Mouse (Mus musculus) hindbrain, embryonic 13.5 days (tissue): ENCODE data around the gene Mog. TPM values are rescaled to one million over a fixed set of nuclear protein-coding genes. Genes with fewer than 3 reads are reported as not detected.

Source experiments
- ATAC-seq: fragments of 200-750 bp; cut with Nextera tagmentation; 2 replicates; pipeline ENCODE4 v1.8.0; 2017; ENCODE audit warnings: moderate TSS enrichment; ENCODE audit not compliant: low FRiP score
- H3K27ac ChIP-seq: fragments of 300-500 bp; sonication (generic); 2 replicates; pipeline ENCODE4 v1.5.1; 2015; ENCODE audit warnings: inconsistent platforms, mild to moderate bottlenecking, moderate library complexity
- H3K27me3 ChIP-seq: fragments of 300-500 bp; sonication (generic); 2 replicates; pipeline ENCODE4 v1.6.1; 2015; ENCODE audit warnings: mild to moderate bottlenecking, inconsistent platforms
- H3K36me3 ChIP-seq: fragments of 300-500 bp; sonication (generic); 2 replicates; pipeline ENCODE4 v1.6.1; 2015; ENCODE audit warnings: mild to moderate bottlenecking, inconsistent platforms
- H3K4me1 ChIP-seq: fragments of 300-500 bp; sonication (generic); replicated peaks from 2 replicates; pipeline ENCODE4 v1.6.1; 2015; ENCODE audit warnings: inconsistent platforms
- H3K4me2 ChIP-seq: fragments of 300-500 bp; sonication (generic); 2 replicates; pipeline ENCODE4 v1.6.1; 2015; ENCODE audit warnings: inconsistent platforms, mild to moderate bottlenecking, moderate library complexity
- H3K4me3 ChIP-seq: fragments of 300-500 bp; sonication (generic); 2 replicates; pipeline ENCODE4 v1.5.1; 2015; ENCODE audit warnings: mild to moderate bottlenecking, inconsistent platforms
- H3K9ac ChIP-seq: fragments of 300-500 bp; sonication (generic); 2 replicates; pipeline ENCODE4 v1.6.1; 2015; ENCODE audit warnings: mild to moderate bottlenecking, inconsistent platforms
- H3K9me3 ChIP-seq: fragments of 300-500 bp; sonication (generic); 2 replicates; pipeline ENCODE4 v1.6.1; 2016; ENCODE audit warnings: inconsistent platforms
- WGBS: fragments of 180-500 bp; shearing (Covaris S2); methylation state at CpG from one replicate; pipeline ENCODE4 v1.1.7; 2015; 5-methylcytosine and 5-hydroxymethylcytosine counted together
- polyA plus RNA-seq: library from polyadenylated mRNA; unstranded; fragments of >200 nt; fragmentation: Nextera tagmentation; extraction: Ambion mirVana; gene quantifications from 2 replicates; pipeline ENCODE4 v1.2.1, GENCODE M21; 2015

Gene Mog
- polyA plus RNA-seq, 1 experiment from 2014 or later, result 1.3 TPM

- Histone ChIP-seq H3K27ac (no peak overlapping the region), H3K9ac (peak overlapping the region; percentile 93), H3K27me3 (peaks cover 4% of the 10 kb centered on the region; the same call in 1 of the 2 replicates), H3K36me3 (peaks cover 36% of the 10 kb centered on the region), H3K9me3 (no peaks in the 10 kb centered on the region), H3K4me1 (peaks cover 66% of the 10 kb centered on the region), H3K4me3 (peak overlapping the region; percentile 86), H3K4me2 (peak overlapping the region; percentile 88)
- 54% methylated on average over 4 of the region's 4 CpGs for WGBS
- ATAC-seq, result no peak
Observed at GRCm38 (mm10) chr17:37051745-37052144, 28.5 kb upstream of the Mog start.

GRCm38 (mm10) chr17:37050876-37051275, 27.7 kb upstream of the Mog start:
- Histone ChIP-seq H3K27me3 (peaks cover 4% of the 10 kb centered on the region; the same call in 1 of the 2 replicates), H3K4me2 (peak overlapping the region; percentile 88), H3K9me3 (no peaks in the 10 kb centered on the region), H3K36me3 (peaks cover 27% of the 10 kb centered on the region), H3K9ac (peak overlapping the region; percentile 93), H3K4me1 (peaks cover 64% of the 10 kb centered on the region), H3K27ac (peak overlapping the region; percentile 90), H3K4me3 (peak overlapping the region; percentile 86)
- ATAC-seq, result peak; percentile 23
- 2% methylated on average over 21 of the region's 27 CpGs for WGBS

GRCm38 (mm10) chr17:37050399-37050798, 27.2 kb upstream of the Mog start:
- under 1% methylated on average over 22 of the region's 22 CpGs for WGBS
- peak overlapping the region; percentile 86 for H3K4me3 ChIP-seq

GRCm38 (mm10) chr17:37049570-37050310, 26.5 kb upstream of the Mog start:
- no peaks in the 10 kb centered on the region for H3K9me3 ChIP-seq
- peaks cover 4% of the 10 kb centered on the region; the same call in 1 of the 2 replicates for H3K27me3 ChIP-seq
- H3K4me1 ChIP-seq, result peaks cover 68% of the 10 kb centered on the region
- peak overlapping the region; percentile 88 for H3K4me2 ChIP-seq
- peak overlapping the region; percentile 86 for H3K4me3 ChIP-seq
- WGBS, result 2% methylated on average over 39 of the region's 39 CpGs
- peak; percentile 5 for ATAC-seq
- peak overlapping the region; percentile 93 for H3K9ac ChIP-seq
- H3K36me3 ChIP-seq, result peaks cover 16% of the 10 kb centered on the region
- H3K27ac ChIP-seq, result peak overlapping the region; percentile 90

More at GRCm38 (mm10) chr17:37050399-37050798, 27.2 kb upstream of the Mog start:
- Histone ChIP-seq H3K9ac (peak overlapping the region; percentile 93), H3K36me3 (peaks cover 22% of the 10 kb centered on the region), H3K4me1 (peaks cover 64% of the 10 kb centered on the region), H3K27me3 (peaks cover 4% of the 10 kb centered on the region; the same call in 1 of the 2 replicates), H3K9me3 (no peaks in the 10 kb centered on the region), H3K4me2 (peak overlapping the region; percentile 88), H3K27ac (peak overlapping the region; percentile 90)
- ATAC-seq, result peak; percentile 69

- Histone ChIP-seq H3K9ac (peak overlapping the region; percentile 71), H3K9me3 (no peaks in the 10 kb centered on the region), H3K4me2 (peak overlapping the region; percentile 88), H3K4me1 (peaks cover 65% of the 10 kb centered on the region), H3K27ac (no peak overlapping the region), H3K27me3 (peaks cover 4% of the 10 kb centered on the region; the same call in 1 of the 2 replicates), H3K4me3 (peak overlapping the region; percentile 86), H3K36me3 (peaks cover 4% of the 10 kb centered on the region; the same call in 1 of the 2 replicates)
- ATAC-seq, result no peak
- 59% methylated on average over 7 of the region's 7 CpGs for WGBS
Observed at GRCm38 (mm10) chr17:37048383-37048782, 25.2 kb upstream of the Mog start.

- Histone ChIP-seq H3K4me1 (peaks cover 61% of the 10 kb centered on the region), H3K36me3 (peaks cover under 1% of the 10 kb centered on the region; the same call in 1 of the 2 replicates), H3K4me3 (peak overlapping the region; percentile 86), H3K4me2 (peak overlapping the region; percentile 88), H3K9ac (peak overlapping the region; percentile 71), H3K9me3 (no peaks in the 10 kb centered on the region), H3K27ac (peak overlapping the region; percentile 97), H3K27me3 (peaks cover 4% of the 10 kb centered on the region; the same call in 1 of the 2 replicates)
- WGBS, result 25% methylated on average over 3 of the region's 3 CpGs
- no peak for ATAC-seq
Observed at GRCm38 (mm10) chr17:37047981-37048380, 24.8 kb upstream of the Mog start.

- H3K27ac ChIP-seq, result peak overlapping the region; percentile 97
- H3K9ac ChIP-seq, result peak overlapping the region; percentile 98
- peaks cover 56% of the 10 kb centered on the region for H3K4me1 ChIP-seq
- no peaks in the 10 kb centered on the region for H3K36me3 ChIP-seq
- peak overlapping the region; percentile 88 for H3K4me2 ChIP-seq
- no peak for ATAC-seq
- peak overlapping the region; percentile 86 for H3K4me3 ChIP-seq
- peaks cover 4% of the 10 kb centered on the region; the same call in 1 of the 2 replicates for H3K27me3 ChIP-seq
- H3K9me3 ChIP-seq, result no peaks in the 10 kb centered on the region
- WGBS, result 11% methylated on average over 19 of the region's 19 CpGs
Observed at GRCm38 (mm10) chr17:37047332-37047976, 24.3 kb upstream of the Mog start.

- Histone ChIP-seq H3K27ac (peak overlapping the region; percentile 97), H3K27me3 (peaks cover 4% of the 10 kb centered on the region; the same call in 1 of the 2 replicates), H3K36me3 (no peaks in the 10 kb centered on the region), H3K9me3 (no peaks in the 10 kb centered on the region), H3K4me1 (peaks cover 46% of the 10 kb centered on the region), H3K9ac (peak overlapping the region; percentile 98), H3K4me3 (peak overlapping the region; percentile 86), H3K4me2 (peak overlapping the region; percentile 88)
- WGBS, result under 1% methylated on average over 37 of the region's 58 CpGs
- ATAC-seq, result peak; percentile 52
Observed at GRCm38 (mm10) chr17:37046312-37047112, 23.3 kb upstream of the Mog start.

GRCm38 (mm10) chr17:37045611-37046311, 22.6 kb upstream of the Mog start, which contains the start of gene Gabbr1:
Gabbr1 (plus strand) TSS chr17:37045966.
- peak within 1 kb of the TSS; percentile 88 for H3K4me2 ChIP-seq
- H3K27me3 ChIP-seq, result peaks cover 4% of the 10 kb centered on the region; the same call in 1 of the 2 replicates

GRCm38 (mm10) chr17:37044651-37045244, 21.6 kb upstream of the Mog start:
- H3K9ac ChIP-seq, result peak overlapping the region; percentile 98
- WGBS, result 81% methylated on average over 7 of the region's 7 CpGs
- peak overlapping the region; percentile 86 for H3K4me3 ChIP-seq
- peak overlapping the region; percentile 88 for H3K4me2 ChIP-seq
- H3K27ac ChIP-seq, result peak overlapping the region; percentile 97
- no peak for ATAC-seq
- H3K9me3 ChIP-seq, result no peaks in the 10 kb centered on the region
- peaks cover 32% of the 10 kb centered on the region for H3K4me1 ChIP-seq
- peaks cover 4% of the 10 kb centered on the region; the same call in 1 of the 2 replicates for H3K27me3 ChIP-seq
- no peaks in the 10 kb centered on the region for H3K36me3 ChIP-seq

More at GRCm38 (mm10) chr17:37045611-37046311, 22.6 kb upstream of the Mog start, which contains the start of gene Gabbr1:
- H3K4me1 ChIP-seq, result peaks cover 39% of the 10 kb centered on the region
- peak; percentile 80 for ATAC-seq
- H3K27ac ChIP-seq, result peak within 1 kb of the TSS; percentile 97
- H3K9me3 ChIP-seq, result no peaks in the 10 kb centered on the region
- no peaks in the 10 kb centered on the region for H3K36me3 ChIP-seq
- peak within 1 kb of the TSS; percentile 98 for H3K9ac ChIP-seq
- WGBS, result under 1% methylated on average over 43 of the region's 55 CpGs
- H3K4me3 ChIP-seq, result peak within 1 kb of the TSS; percentile 86
